9 mouse cellular contexts compared by ENCODE assay signal in genomic region chr14:115831219-115831755, GRCm38 (mm10).
DNase-seq lines count a peak whose midpoint lies in the region; ATAC-seq and TF ChIP-seq lines count a peak whose summit lies in the region.
"Had no signal": no experiment of that assay in that cellular context is flagged by ENCODE, and none has a peak within 500 bp of the region (broad histone marks: within the 10 kb centered on the region; RNA-seq: fewer than 3 reads in every experiment).

No protein-coding gene starts in this region.

- H3K36me3 ChIP-seq in forebrain, postnatal 0 days (ENCODE audit: insufficient read depth): no peaks in the 10 kb centered on the region
- no peaks in the 10 kb centered on the region for H3K36me3 ChIP-seq in hindbrain, postnatal 0 days (ENCODE audit: insufficient read depth, low read length)
- no peaks in the 10 kb centered on the region for H3K36me3 ChIP-seq in midbrain, embryonic 16.5 days (ENCODE audit: control insufficient read depth, insufficient read depth, low read length)
- H3K36me3 ChIP-seq: embryonic facial prominence, embryonic 15.5 days had no signal

- H3K4me1 ChIP-seq in forebrain, postnatal 0 days (ENCODE audit: insufficient read depth): no peaks in the 10 kb centered on the region
- H3K4me1 ChIP-seq in hindbrain, postnatal 0 days (ENCODE audit: insufficient read depth, low read length): no peaks in the 10 kb centered on the region
- H3K4me1 ChIP-seq in midbrain, embryonic 16.5 days (ENCODE audit: control insufficient read depth, insufficient read depth, low read length): no peaks in the 10 kb centered on the region
- H3K4me1 ChIP-seq: embryonic facial prominence, embryonic 15.5 days had no signal

- no peak overlapping the region for H3K27ac ChIP-seq in forebrain, postnatal 0 days (ENCODE audit: low read depth, low read length)
- no peak overlapping the region for H3K27ac ChIP-seq in hindbrain, postnatal 0 days
- H3K27ac ChIP-seq in midbrain, embryonic 16.5 days (ENCODE audit: low read length): no peak overlapping the region
- H3K27ac ChIP-seq: embryonic facial prominence, embryonic 15.5 days had no signal

- no peak overlapping the region for H3K4me2 ChIP-seq in forebrain, postnatal 0 days (ENCODE audit: low read depth)
- H3K4me2 ChIP-seq in hindbrain, postnatal 0 days (ENCODE audit: low read depth, low read length): no peak overlapping the region
- no peak overlapping the region for H3K4me2 ChIP-seq in midbrain, embryonic 16.5 days (ENCODE audit: low read length)
- H3K4me2 ChIP-seq: embryonic facial prominence, embryonic 15.5 days had no signal

- 0% methylated on average over 7 of the region's 7 CpGs for WGBS in forebrain, postnatal 0 days
- WGBS in hindbrain, postnatal 0 days: under 1% methylated on average over 7 of the region's 7 CpGs
- WGBS in midbrain, embryonic 16.5 days: 1% methylated on average over 7 of the region's 7 CpGs

- no peaks in the 10 kb centered on the region for H3K9me3 ChIP-seq in forebrain, postnatal 0 days (ENCODE audit: low read length)
- H3K9me3 ChIP-seq in hindbrain, postnatal 0 days (ENCODE audit: low read length): no peaks in the 10 kb centered on the region
- no peaks in the 10 kb centered on the region for H3K9me3 ChIP-seq in midbrain, embryonic 16.5 days (replicated peaks; ENCODE audit: control insufficient read depth, low read length, poor library complexity, severe bottlenecking)
- H3K9me3 ChIP-seq: embryonic facial prominence, embryonic 15.5 days had no signal

- intact Hi-C loops in left cerebral cortex, postnatal 14 days (cut with DNase I): loop anchor here (10.0 kb wide), 2 partner anchors 346 to 714 kb away; no protein-coding TSS in a partner anchor

- H3K4me3 ChIP-seq in forebrain, postnatal 0 days (ENCODE audit: low read depth, low read length): no peak overlapping the region
- no peak overlapping the region for H3K4me3 ChIP-seq in hindbrain, postnatal 0 days (ENCODE audit: low read length)
- H3K4me3 ChIP-seq in midbrain, embryonic 16.5 days (ENCODE audit: low read depth, low read length): no peak overlapping the region
- H3K4me3 ChIP-seq: embryonic facial prominence, embryonic 15.5 days had no signal

- peak; percentile 82 for ATAC-seq in forebrain, postnatal 0 days
- ATAC-seq in hindbrain, postnatal 0 days: peak; percentile 69; the same call in 1 of the 2 replicates
- peak; percentile 72; the same call in 1 of the 2 replicates for ATAC-seq in midbrain, embryonic 16.5 days

- TF ChIP-seq CTCF in forebrain, postnatal 0 days (IDR thresholded peaks at IDR 0.05; ENCODE audit: low read depth): peak; percentile 96
- TF ChIP-seq CTCF in hindbrain, postnatal 0 days (IDR thresholded peaks at IDR 0.05; ENCODE audit: low read depth): peak; percentile 96

- H3K27me3 ChIP-seq in forebrain, postnatal 0 days (ENCODE audit: insufficient read depth, low read length): no peaks in the 10 kb centered on the region
- H3K27me3 ChIP-seq in hindbrain, postnatal 0 days (ENCODE audit: insufficient read depth, low read length): no peaks in the 10 kb centered on the region
- no peaks in the 10 kb centered on the region for H3K27me3 ChIP-seq in midbrain, embryonic 16.5 days (ENCODE audit: control insufficient read depth, insufficient read depth, low read depth, low read length)
- H3K27me3 ChIP-seq: embryonic facial prominence, embryonic 15.5 days had no signal

- DNase-seq in ovary, postnatal 10 days (ENCODE audit: low spot score): peak; percentile 56
- no peak for DNase-seq in ovary, adult 18-20 months (ENCODE audit: low spot score)
- peak; percentile 25 for DNase-seq in c-Kit-positive CD71-positive TER-119-negative erythroid progenitor cells, embryonic 14.5 days (ENCODE audit: low read depth)
- peak; percentile 92 for DNase-seq in forebrain, postnatal 0 days
- DNase-seq in hindbrain, postnatal 0 days (ENCODE audit: low spot score): peak; percentile 89
- DNase-seq in left cerebral cortex, postnatal 14 days (ENCODE audit: low spot score in 2 of 2): peak; percentile 84 to 89
- peak; percentile 83 for DNase-seq in testis, postnatal 10 days (ENCODE audit: low spot score)

- no peak overlapping the region for H3K9ac ChIP-seq in forebrain, postnatal 0 days
- no peak overlapping the region for H3K9ac ChIP-seq in hindbrain, postnatal 0 days (replicated peaks; ENCODE audit: low read length)
- no peak overlapping the region for H3K9ac ChIP-seq in midbrain, embryonic 16.5 days (ENCODE audit: low read depth, low read length)
- H3K9ac ChIP-seq: embryonic facial prominence, embryonic 15.5 days had no signal
